Mouse (Mus musculus): Measurements from ENCODE around the gene Phf21b.

GRCm38 (mm10) chr15:84736346-84736993, 119.4 kb downstream of the Phf21b start:
- no peak for TF ChIP-seq CTCF (IDR thresholded peaks at IDR 0.05; ENCODE audit: extremely low read depth, insufficient read length, insufficient replicate concordance, low read depth, low read length)
- no peak for TF ChIP-seq POLR2A (IDR thresholded peaks at IDR 0.05; ENCODE audit: low read depth, low read length)

Measured in small intestine, adult 2 months (tissue).